Mouse (Mus musculus) liver, embryonic 14.5 days (tissue): ENCODE results near the gene Tnfrsf23. TPM values are rescaled to one million over a fixed set of nuclear protein-coding genes. Genes with fewer than 3 reads are reported as not detected.

Experiments
- ATAC-seq: fragments of 200-750 bp; cut with Nextera tagmentation; 2 replicates; pipeline ENCODE4 v1.8.0; 2017; ENCODE audit warnings: moderate number of reproducible peaks, mild to moderate bottlenecking, moderate library complexity; ENCODE audit not compliant: insufficient read depth
- DNase-seq, 3 experiments: peaks; one replicate each; pipeline ENCODE4 v3.0.0-alpha.2; 2012 to 2013; ENCODE audit warnings: low read depth in 3 of 3, low spot score in 3 of 3
- H3K27ac ChIP-seq: fragments of 300-500 bp; sonication (generic); 2 replicates; pipeline ENCODE4 v1.5.1; 2014; ENCODE audit warnings: moderate library complexity, mild to moderate bottlenecking, control low read depth, inconsistent platforms
- H3K27me3 ChIP-seq: fragments of 300-500 bp; sonication (generic); 2 replicates; pipeline ENCODE4 v1.6.1; 2014; ENCODE audit warnings: mild to moderate bottlenecking, low read length, moderate library complexity; ENCODE audit not compliant: control insufficient read depth, insufficient read depth
- H3K36me3 ChIP-seq: fragments of 300-500 bp; sonication (generic); replicated peaks from 2 replicates; pipeline ENCODE4 v1.6.1; 2014; ENCODE audit warnings: low read depth; ENCODE audit not compliant: control insufficient read depth, insufficient read depth
- H3K4me1 ChIP-seq, 2 experiments: fragments of 200-500 bp in 1 of 2; fragments of 300-500 bp in 1 of 2; sonication (generic) in 1 of 2; replicated peaks; 2 replicates each; pipeline ENCODE4 v1.6.1; 2012 to 2014; ENCODE audit warnings: antibody characterized with exemption in 1 of 2, inconsistent platforms in 1 of 2, low read length in 1 of 2; ENCODE audit not compliant: control insufficient read depth in 2 of 2, insufficient read depth in 2 of 2
- H3K4me2 ChIP-seq: fragments of 300-500 bp; sonication (generic); 2 replicates; pipeline ENCODE4 v1.6.1; 2014; ENCODE audit warnings: low read depth, mild to moderate bottlenecking, control low read depth, moderate library complexity
- H3K4me3 ChIP-seq, 2 experiments: fragments of 200-500 bp in 1 of 2; fragments of 300-500 bp in 1 of 2; sonication (generic) in 1 of 2; 2 replicates each; pipeline ENCODE4 v1.5.1; 2012 to 2014; ENCODE audit warnings: low read depth in 2 of 2, low read length in 2 of 2, mild to moderate bottlenecking in 2 of 2, control low read depth in 1 of 2, inconsistent platforms in 1 of 2, moderate library complexity in 1 of 2; ENCODE audit not compliant: insufficient read depth in 1 of 2
- H3K9ac ChIP-seq: fragments of 300-500 bp; sonication (generic); replicated peaks from 2 replicates; pipeline ENCODE4 v1.6.1; 2014; ENCODE audit warnings: mild to moderate bottlenecking, control low read depth, moderate library complexity
- H3K9me3 ChIP-seq: fragments of 300-500 bp; sonication (generic); 2 replicates; pipeline ENCODE4 v1.6.1; 2016; ENCODE audit warnings: low read length, mixed read lengths; ENCODE audit not compliant: control insufficient read depth
- CTCF ChIP-seq: IDR thresholded peaks from 2 replicates; pipeline ENCODE4 v1.5.1; 2016; ENCODE audit warnings: antibody characterized with exemption, low read depth, control low read depth
- EP300 ChIP-seq: IDR thresholded peaks from 2 replicates; pipeline ENCODE4 v1.6.1; 2016; ENCODE audit warnings: antibody characterized with exemption, low read depth
- WGBS: fragments of 180-500 bp; shearing (Covaris S2); extraction: QIAGEN DNeasy Blood & Tissue Kit; methylation state at CpG from one replicate; pipeline ENCODE4 v1.1.7; 2014; ENCODE audit not compliant: insufficient replicate concordance; 5-methylcytosine and 5-hydroxymethylcytosine counted together
- polyA plus RNA-seq, 2 experiments: library from polyadenylated mRNA; depleted of rRNA in 1 of 2; stranded (reverse) in 1 of 2; unstranded in 1 of 2; fragments of >200 nt; fragmentation: Nextera tagmentation in 1 of 2; extraction: Ambion mirVana in 1 of 2; gene quantifications; 2 replicates each; pipeline versions ENCODE4 v1.2.1 to v1.2.3; 2012 to 2014

Gene Tnfrsf23
- polyA plus RNA-seq, 2 experiments, result 0.22 to 0.44 TPM

DNA sequence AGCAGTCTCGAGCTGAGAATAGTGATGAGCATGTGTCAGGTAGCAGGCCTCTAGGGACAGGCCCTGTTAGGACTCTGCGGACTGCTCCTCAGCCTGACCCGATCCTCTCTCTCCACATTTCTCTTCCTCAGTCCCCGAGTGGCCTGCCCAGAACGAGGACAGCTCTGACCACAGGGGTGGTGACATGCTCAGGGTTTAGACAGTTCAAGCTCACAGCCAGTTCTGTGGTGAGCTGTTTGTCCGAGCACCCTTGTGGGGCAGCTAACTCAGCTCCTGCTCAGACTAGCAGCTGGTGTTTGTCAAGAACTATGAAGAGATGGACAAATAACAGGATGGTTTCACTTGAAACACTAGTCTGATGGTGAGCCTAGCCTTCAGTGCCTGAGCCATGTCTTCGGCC, 25.7 kb upstream of the Tnfrsf23 start:
- Histone ChIP-seq H3K27me3 (no peaks in the 10 kb centered on the region), H3K4me1 (no peaks in the 10 kb centered on the region), H3K36me3 (no peaks in the 10 kb centered on the region), H3K9me3 (no peaks in the 10 kb centered on the region), H3K4me2 (no peak overlapping the region), H3K9ac (no peak overlapping the region), H3K27ac (no peak overlapping the region), H3K4me3 (no peak overlapping the region)
- TF ChIP-seq CTCF (no peak), EP300 (no peak)
- 59% methylated on average over 7 of the region's 7 CpGs for WGBS
- DNase-seq (no peak), ATAC-seq (no peak)

DNA sequence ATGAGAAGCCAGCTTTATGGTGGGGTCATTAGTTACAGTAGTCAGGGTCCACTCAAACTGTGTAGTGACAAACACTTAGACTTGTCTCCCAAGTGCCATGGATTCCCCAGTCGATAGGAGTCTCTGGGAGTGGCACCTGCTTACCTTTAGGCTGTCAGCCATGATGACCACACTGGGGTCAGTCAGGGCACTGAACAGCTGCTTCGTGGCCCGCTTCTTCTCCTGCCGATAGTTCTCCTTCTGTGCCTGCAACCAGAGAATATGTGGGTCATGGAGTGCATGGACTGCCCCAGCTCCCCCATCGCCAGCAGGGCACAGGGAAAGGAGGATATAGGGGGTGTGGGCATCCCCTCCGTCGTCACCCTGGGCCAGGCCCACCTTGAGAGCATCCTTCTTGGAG, 23.7 kb upstream of the Tnfrsf23 start:
- no peaks in the 10 kb centered on the region for H3K4me1 ChIP-seq
- no peaks in the 10 kb centered on the region for H3K9me3 ChIP-seq
- H3K4me2 ChIP-seq, result no peak overlapping the region
- H3K27ac ChIP-seq, result no peak overlapping the region
- no peak overlapping the region for H3K9ac ChIP-seq
- no peak for TF ChIP-seq EP300
- TF ChIP-seq CTCF, result no peak
- ATAC-seq (no peak), DNase-seq (no peak)
- H3K27me3 ChIP-seq, result no peaks in the 10 kb centered on the region
- WGBS, result 72% methylated on average over 7 of the region's 7 CpGs
- H3K36me3 ChIP-seq, result no peaks in the 10 kb centered on the region
- no peak overlapping the region for H3K4me3 ChIP-seq

DNA sequence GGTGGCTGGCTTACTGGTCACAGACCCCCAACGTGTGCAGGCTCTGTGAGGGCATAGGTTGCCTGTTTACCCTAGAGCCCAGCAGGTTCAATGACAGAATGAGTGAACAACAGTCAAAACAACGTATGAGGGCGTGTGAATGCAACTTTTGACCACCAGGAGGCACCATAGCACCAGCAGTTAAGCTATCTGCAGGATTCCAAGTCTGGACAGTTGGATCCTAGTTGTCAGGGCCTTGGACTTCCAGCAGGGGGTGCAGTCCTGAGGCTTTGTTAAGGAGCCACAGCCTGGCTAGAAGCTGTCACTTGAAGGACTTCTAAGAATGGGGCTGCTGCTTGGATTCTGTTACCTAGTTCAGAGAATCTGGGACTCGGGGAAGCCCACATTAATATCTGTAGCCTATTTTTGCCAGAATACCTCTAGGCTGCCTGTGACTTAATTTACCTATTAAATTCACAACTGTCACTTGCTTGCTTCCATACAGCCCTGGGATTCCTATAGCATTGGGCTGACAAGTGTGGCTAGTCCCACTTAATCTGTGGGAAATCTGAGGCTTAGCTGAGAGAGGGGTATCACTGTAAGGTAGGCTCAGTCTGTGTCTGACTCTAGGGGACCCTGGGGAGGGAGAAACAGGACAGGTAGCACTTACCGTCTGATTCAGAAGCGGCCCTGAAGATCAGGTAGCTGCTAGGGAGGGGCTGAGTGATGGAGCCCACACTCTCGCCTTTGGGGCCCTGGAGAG, 21.2 kb upstream of the Tnfrsf23 start:
- TF ChIP-seq CTCF (peak; percentile 98), EP300 (no peak)
- DNase-seq, result peak; percentile 62 to 68 (median 63)
- no peak; the same call in 1 of the 2 replicates for ATAC-seq

DNA sequence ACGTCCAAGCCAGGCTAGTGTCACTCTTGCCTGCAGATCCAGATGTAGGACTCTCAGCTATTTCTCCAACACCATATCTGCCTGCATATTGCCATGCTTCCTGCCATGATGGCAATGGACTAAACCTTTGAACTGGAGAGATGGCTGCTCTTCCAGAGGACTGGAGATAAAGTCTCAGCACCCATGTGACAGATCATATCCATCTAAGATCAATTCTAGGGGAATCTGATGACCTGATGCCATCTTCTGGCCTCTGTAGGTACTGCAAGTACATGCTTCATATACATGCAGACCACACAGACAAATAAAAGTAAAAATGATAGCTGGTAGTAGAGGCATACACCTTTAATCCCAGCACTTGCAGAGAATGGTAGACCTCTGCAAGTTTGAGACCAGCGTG, 10.5 kb upstream of the Tnfrsf23 start:
- ATAC-seq (no peak), DNase-seq (peak; percentile 12 to 20 (median 15))
- H3K9ac ChIP-seq, result no peak overlapping the region
- 36% methylated on average over 2 of the region's 2 CpGs for WGBS
- H3K4me2 ChIP-seq, result no peak overlapping the region
- H3K4me1 ChIP-seq, result no peaks in the 10 kb centered on the region
- no peak overlapping the region for H3K4me3 ChIP-seq
- H3K9me3 ChIP-seq, result no peaks in the 10 kb centered on the region
- no peaks in the 10 kb centered on the region for H3K36me3 ChIP-seq
- H3K27me3 ChIP-seq, result no peaks in the 10 kb centered on the region
- H3K27ac ChIP-seq, result no peak overlapping the region
- TF ChIP-seq CTCF (peak; percentile 59; the same call in 1 of the 2 replicates), EP300 (no peak)

More for the DNA sequence above, 21.2 kb upstream of the Tnfrsf23 start:
- Histone ChIP-seq H3K27me3 (no peaks in the 10 kb centered on the region), H3K4me1 (no peaks in the 10 kb centered on the region), H3K27ac (no peak overlapping the region), H3K9me3 (no peaks in the 10 kb centered on the region), H3K9ac (no peak overlapping the region), H3K4me2 (no peak overlapping the region), H3K4me3 (no peak overlapping the region), H3K36me3 (no peaks in the 10 kb centered on the region)
- WGBS, result 36% methylated on average over 7 of the region's 7 CpGs

DNA sequence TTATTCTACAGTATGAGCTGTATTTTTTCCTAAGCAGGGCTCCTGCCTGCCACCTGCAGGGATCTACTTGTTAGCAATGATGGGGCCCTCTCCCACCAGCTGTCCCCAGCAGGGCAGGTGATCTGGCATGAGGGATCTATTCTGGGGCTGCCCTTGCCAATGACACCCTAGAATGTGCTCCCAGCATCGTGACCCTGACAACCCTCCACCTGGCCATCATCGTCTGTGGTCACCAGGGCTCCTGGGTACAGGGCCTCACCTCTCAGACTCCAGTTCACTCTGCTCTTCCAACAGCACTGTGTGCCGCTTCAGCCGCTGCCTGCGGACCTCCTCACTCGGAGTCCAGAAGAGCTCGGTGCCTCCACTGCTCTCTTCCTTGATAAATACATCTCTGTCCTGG, 8.9 kb upstream of the Tnfrsf23 start:
- no peak for ATAC-seq
- WGBS, result 77% methylated on average over 7 of the region's 7 CpGs

More for the DNA sequence above, 8.9 kb upstream of the Tnfrsf23 start:
- no peaks in the 10 kb centered on the region for H3K27me3 ChIP-seq
- no peaks in the 10 kb centered on the region for H3K36me3 ChIP-seq
- H3K9ac ChIP-seq, result no peak overlapping the region
- no peaks in the 10 kb centered on the region for H3K9me3 ChIP-seq
- H3K27ac ChIP-seq, result no peak overlapping the region
- no peak overlapping the region for H3K4me3 ChIP-seq
- no peak for TF ChIP-seq EP300
- no peak for TF ChIP-seq CTCF
- H3K4me1 ChIP-seq, result no peaks in the 10 kb centered on the region
- H3K4me2 ChIP-seq, result no peak overlapping the region
- DNase-seq, result no peak
